Mouse (Mus musculus) gastrocnemius, postnatal 36 days (tissue): ENCODE measurements around the gene Psmb5. TPM values are rescaled to one million over a fixed set of nuclear protein-coding genes. Genes with fewer than 3 reads are reported as not detected.
A peak's percentile ranks its signal among the peaks of the same experiment; 100 is the strongest.

ENCODE experiments used
- DNase-seq, 2 experiments: peaks; one replicate each; pipeline ENCODE4 v3.0.0; 2022
- intact Hi-C: fragments of 180-260 bp; cut with DNase I; formaldehyde crosslinking; loops from one replicate; pipeline ENCODE4 v1.15.1; 2025
- microRNA-seq, 2 experiments: library from miRNA; unstranded; fragments of <30 nt; microRNA quantifications; one replicate each; pipeline ENCODE4 v1.2.0; 2021
- total RNA-seq, 2 experiments: library from RNA; stranded (reverse); gene quantifications; 2 replicates each; pipeline ENCODE4 v1.2.3; 2021

Psmb5 gene
- total RNA-seq, 2 experiments from 2014 or later = 167 to 169 TPM

GRCm38 (mm10) chr14:54568694-54569414 is 49.0 kb downstream of the Psmb5 start:
- intact Hi-C loops = loop anchor here (1.0 kb wide), 1 partner anchor 72 kb away; the partner anchor contains the start of gene Cdh24
- peak; percentile 44 to 60 for DNase-seq

Small RNA genes lying within 50 kb of the gene (microRNA-seq; reads per million reads assigned to microRNA genes)
- gene Mir686 (0 reads per million in 2 experiments), gene Mir6948 (0.36 to 0.74 reads per million in 2 experiments)

Other genes with a start within 250 kb of the Psmb5 start
- 1 to 10 TPM in 1 of 2 experiments, under 1 TPM in 1; 0.97 to 1.5 TPM for gene Slc7a7, start 200.2 kb downstream of the Psmb5 start, total RNA-seq
- gene Mrpl52, start 191.1 kb downstream of the Psmb5 start, total RNA-seq = 10 to 100 TPM; 87.6 to 92.8 TPM
- 10 to 100 TPM; 10.7 to 10.8 TPM for gene Mmp14, start 186.4 kb downstream of the Psmb5 start, total RNA-seq
- gene Lrp10, start 153.9 kb downstream of the Psmb5 start, total RNA-seq = 10 to 100 TPM; 34.2 to 36.1 TPM
- gene Rem2, start 141.9 kb downstream of the Psmb5 start, total RNA-seq = not detected
- 10 to 100 TPM; 27.7 to 30.7 TPM for gene Prmt5, start 100.5 kb downstream of the Psmb5 start, total RNA-seq
- 1 to 10 TPM; 3.1 to 3.8 TPM for gene Haus4, start 63.4 kb downstream of the Psmb5 start, total RNA-seq
- gene Ajuba, start 40.5 kb downstream of the Psmb5 start, total RNA-seq = 1 to 10 TPM; 1.8 to 2.1 TPM
- 1 to 10 TPM; 1.5 to 3.3 TPM for gene 4931414P19Rik, start 12.0 kb downstream of the Psmb5 start, total RNA-seq
- under 1 TPM in 1 of 2 experiments, not detected in 1; 0.26 TPM for gene Psmb11, start 3.4 kb upstream of the Psmb5 start, total RNA-seq
- gene Gm17606, start 22.9 kb upstream of the Psmb5 start, total RNA-seq = not detected
- gene Cdh24, start 23.3 kb upstream of the Psmb5 start, total RNA-seq = under 1 TPM; 0.36 to 0.59 TPM
- gene 1700123O20Rik, start 68.2 kb upstream of the Psmb5 start, total RNA-seq = 10 to 100 TPM in 1 of 2 experiments, 1 to 10 TPM in 1; 7.4 to 11.3 TPM
- 10 to 100 TPM; 63.7 to 64.2 TPM for gene Acin1, start 68.9 kb upstream of the Psmb5 start, total RNA-seq
- gene Gm29776, start 80.8 kb upstream of the Psmb5 start, total RNA-seq = not detected
- not detected for gene Cebpe, start 94.2 kb upstream of the Psmb5 start, total RNA-seq
- gene Slc7a8, start 163.9 kb upstream of the Psmb5 start, total RNA-seq = 10 to 100 TPM; 17.5 to 23.4 TPM
- 1 to 10 TPM; 2.2 TPM for gene Rnf212b, start 196.1 kb upstream of the Psmb5 start, total RNA-seq